ENCODE assay signal across 33 mouse cellular contexts in the genomic region with DNA sequence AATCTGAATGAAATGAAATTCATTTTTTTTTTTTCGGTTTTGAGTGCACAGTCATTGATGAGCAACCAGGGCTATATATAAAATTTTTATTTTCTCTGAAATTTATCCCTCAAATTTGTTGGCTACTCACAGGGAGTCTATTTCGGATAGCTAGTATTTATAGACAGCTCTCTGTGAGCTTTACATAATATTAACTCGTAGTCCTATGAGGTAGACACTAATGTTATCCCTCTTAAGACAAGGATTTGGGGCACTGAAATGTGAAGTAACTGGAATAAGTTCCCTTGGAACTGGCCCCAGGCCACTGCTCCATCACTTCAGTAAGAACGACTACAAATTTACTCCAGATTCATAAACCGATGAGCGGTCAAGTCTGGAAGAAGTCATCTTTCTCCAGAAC.
"Had no signal": no experiment of that assay in that cellular context is flagged by ENCODE, and none has a peak within 500 bp of the region (broad histone marks: within the 10 kb centered on the region; RNA-seq: fewer than 3 reads in every experiment).

No protein-coding gene starts in this region.

- H3K4me1 ChIP-seq: heart, embryonic 10.5 days; heart, embryonic 12.5 days; heart, embryonic 13.5 days; heart, embryonic 15.5 days; hindbrain, embryonic 10.5 days; hindbrain, embryonic 12.5 days; intestine, embryonic 15.5 days had no signal

- H3K4me3 ChIP-seq: heart, embryonic 10.5 days; heart, embryonic 12.5 days; heart, embryonic 13.5 days; heart, embryonic 15.5 days; hindbrain, embryonic 10.5 days; hindbrain, embryonic 12.5 days; hindbrain, embryonic 13.5 days; hindbrain, embryonic 15.5 days; intestine, embryonic 15.5 days; kidney, embryonic 15.5 days had no signal

- DNase-seq: heart, postnatal 10 days; heart, postnatal 14 days; heart, postnatal 36 days; heart, postnatal 4 days; kidney, adult 11 months; kidney, adult 18-20 months; kidney, adult 2 months; kidney, adult 8-10 months; kidney, adult 9 months; kidney, postnatal 10 days; kidney, postnatal 14 days; kidney, postnatal 25 days; kidney, postnatal 36 days; kidney, postnatal 4 days; layer of hippocampus, adult 9-11 months; layer of hippocampus, postnatal 36 days had no signal

- ATAC-seq: hindbrain, embryonic 16.5 days; hindbrain, postnatal 0 days; inflammation-experienced regulatory T-cells, adult 6 months; intestine, embryonic 15.5 days; intestine, embryonic 16.5 days; intestine, postnatal 0 days had no signal

- H3K27ac ChIP-seq: heart, embryonic 10.5 days; heart, embryonic 13.5 days; heart, embryonic 15.5 days; hindbrain, embryonic 10.5 days; hindbrain, embryonic 12.5 days; hindbrain, embryonic 13.5 days; hindbrain, embryonic 14.5 days; hindbrain, embryonic 15.5 days; hindbrain, postnatal 0 days; intestine, embryonic 15.5 days; kidney, embryonic 15.5 days; kidney, postnatal 0 days had no signal

- H3K36me3 ChIP-seq: heart, embryonic 10.5 days; heart, embryonic 12.5 days; heart, embryonic 13.5 days; heart, embryonic 15.5 days; hindbrain, embryonic 10.5 days; hindbrain, embryonic 12.5 days; hindbrain, embryonic 13.5 days; hindbrain, embryonic 15.5 days; intestine, embryonic 15.5 days; kidney, embryonic 15.5 days had no signal

- H3K27me3 ChIP-seq: heart, embryonic 12.5 days; heart, embryonic 13.5 days; heart, embryonic 15.5 days; hindbrain, embryonic 12.5 days; hindbrain, embryonic 13.5 days; hindbrain, embryonic 15.5 days; intestine, embryonic 15.5 days; kidney, embryonic 15.5 days had no signal
